Mouse (Mus musculus): ENCODE measurements at regions not wholly inside any gene's neighbourhood (a gene's known extent, or its start where the extent isn't known, plus 50 kb on each side); places are given as distances from the start of the nearest gene placed in this dataset.

- TF ChIP-seq CTCF (IDR thresholded peaks at IDR 0.05) = no peak
- no peak for TF ChIP-seq POLR2A (IDR thresholded peaks at IDR 0.05; ENCODE audit: insufficient read depth, low read depth, low read length)
- no peak for TF ChIP-seq EP300 (IDR thresholded peaks at IDR 0.05; ENCODE audit: insufficient read depth, low read depth, low read length)
Measured at GRCm38 (mm10) chr3:151366302-151366701, 71.4 kb upstream of the Adgrl4 start.

All from heart, adult 2 months (tissue).